Mouse (Mus musculus) hindbrain, postnatal 0 days (tissue): ENCODE measurements around the gene Gdpgp1. TPM values are rescaled to one million over a fixed set of nuclear protein-coding genes. Genes with fewer than 3 reads are reported as not detected.

Experiments used
- ATAC-seq: fragments of 200-750 bp; cut with Nextera tagmentation; 2 replicates; pipeline ENCODE4 v1.8.0; 2017; ENCODE audit warnings: mild to moderate bottlenecking, moderate TSS enrichment, moderate library complexity
- DNase-seq: peaks from one replicate; pipeline ENCODE4 v3.0.0-alpha.2; 2015; ENCODE audit warnings: low spot score
- H3K27ac ChIP-seq: fragments of 300-500 bp; sonication (generic); 2 replicates; pipeline ENCODE4 v1.5.1; 2014; ENCODE audit warnings: mild to moderate bottlenecking
- H3K27me3 ChIP-seq: fragments of 300-500 bp; sonication (generic); 2 replicates; pipeline ENCODE4 v1.6.1; 2014; ENCODE audit warnings: low read length, mixed read lengths; ENCODE audit not compliant: insufficient read depth
- H3K36me3 ChIP-seq: fragments of 300-500 bp; sonication (generic); 2 replicates; pipeline ENCODE4 v1.6.1; 2014; ENCODE audit warnings: low read length, mixed read lengths; ENCODE audit not compliant: insufficient read depth
- H3K4me1 ChIP-seq: fragments of 300-500 bp; sonication (generic); 2 replicates; pipeline ENCODE4 v1.6.1; 2014; ENCODE audit warnings: antibody characterized with exemption, low read length, mixed read lengths; ENCODE audit not compliant: insufficient read depth
- H3K4me2 ChIP-seq: fragments of 300-500 bp; sonication (generic); 2 replicates; pipeline ENCODE4 v1.6.1; 2014; ENCODE audit warnings: low read depth, mild to moderate bottlenecking, low read length, moderate library complexity, mixed read lengths
- H3K4me3 ChIP-seq: fragments of 300-500 bp; sonication (generic); 2 replicates; pipeline ENCODE4 v1.5.1; 2014; ENCODE audit warnings: low read length
- H3K9ac ChIP-seq: fragments of 300-500 bp; sonication (generic); replicated peaks from 2 replicates; pipeline ENCODE4 v1.6.1; 2014; ENCODE audit warnings: mild to moderate bottlenecking, low read length, moderate library complexity, mixed read lengths
- H3K9me3 ChIP-seq: fragments of 300-500 bp; sonication (generic); 2 replicates; pipeline ENCODE4 v1.6.1; 2016; ENCODE audit warnings: low read length, mixed read lengths
- CTCF ChIP-seq: IDR thresholded peaks from 2 replicates; pipeline ENCODE4 v1.5.1; 2016; ENCODE audit warnings: antibody characterized with exemption, control low read depth, low read depth
- WGBS: fragments of 180-500 bp; shearing (Covaris S2); extraction: QIAGEN DNeasy Blood & Tissue Kit; methylation state at CpG from one replicate; pipeline ENCODE4 v1.1.7; 2014; 5-methylcytosine and 5-hydroxymethylcytosine counted together
- polyA plus RNA-seq: library from polyadenylated mRNA; unstranded; fragments of >200 nt; fragmentation: Nextera tagmentation; extraction: Ambion mirVana; gene quantifications from 2 replicates; pipeline ENCODE4 v1.2.1, GENCODE M21; 2015
- total RNA-seq: library from RNA; depleted of rRNA; stranded (reverse); fragments of >200 nt; gene quantifications from 2 replicates; pipeline ENCODE4 v1.2.3, GENCODE M21; 2014; rRNA removed

Gene Gdpgp1
- total RNA-seq = 5.5 and 6.8 TPM in 2 replicates
- 2.3 and 2.8 TPM in 2 replicates for polyA plus RNA-seq

GRCm38 (mm10) chr7:80232489-80233029 lies at the start of gene Gdpgp1, which contains the start of gene Cib1:
Gdpgp1 (plus strand) TSS chr7:80232865.
Cib1 (minus strand) TSS chr7:80232813.
- ATAC-seq = peak; percentile 98
- Histone ChIP-seq H3K4me2 (peak within 1 kb of the TSS; percentile 81), H3K4me1 (no peaks in the 10 kb centered on the region), H3K9ac (peak within 1 kb of the TSS; percentile 65), H3K4me3 (peak within 1 kb of the TSS; percentile 85), H3K9me3 (no peaks in the 10 kb centered on the region), H3K27me3 (no peaks in the 10 kb centered on the region), H3K36me3 (peaks cover 7% of the 10 kb centered on the region; the same call in 1 of the 2 replicates), H3K27ac (peak within 1 kb of the TSS; percentile 61)
- 1% methylated on average over 56 of the region's 56 CpGs for WGBS
- TF ChIP-seq CTCF = no peak
- DNase-seq = peak; percentile 98

GRCm38 (mm10) chr7:80183466-80183865 lies 49.2 kb upstream of the Gdpgp1 start:
- Histone ChIP-seq H3K4me3 (no peak overlapping the region), H3K27me3 (no peaks in the 10 kb centered on the region), H3K9ac (no peak overlapping the region), H3K36me3 (no peaks in the 10 kb centered on the region), H3K4me1 (peaks cover 16% of the 10 kb centered on the region), H3K9me3 (no peaks in the 10 kb centered on the region), H3K27ac (no peak overlapping the region), H3K4me2 (no peak overlapping the region)
- TF ChIP-seq CTCF = no peak
- WGBS = 90% methylated on average over 1 of the region's 1 CpGs
- no peak for DNase-seq
- no peak for ATAC-seq

GRCm38 (mm10) chr7:80183969-80184368 lies 48.7 kb upstream of the Gdpgp1 start:
- Histone ChIP-seq H3K4me1 (peaks cover 21% of the 10 kb centered on the region), H3K4me3 (no peak overlapping the region), H3K4me2 (no peak overlapping the region), H3K9me3 (no peaks in the 10 kb centered on the region), H3K27me3 (no peaks in the 10 kb centered on the region), H3K9ac (no peak overlapping the region), H3K27ac (no peak overlapping the region), H3K36me3 (no peaks in the 10 kb centered on the region)
- DNase-seq (no peak), ATAC-seq (no peak)
- TF ChIP-seq CTCF = no peak
- 55% methylated on average over 4 of the region's 5 CpGs for WGBS

GRCm38 (mm10) chr7:80184551-80184950 lies 48.1 kb upstream of the Gdpgp1 start:
- H3K9me3 ChIP-seq = no peaks in the 10 kb centered on the region
- H3K27me3 ChIP-seq = no peaks in the 10 kb centered on the region
- no peak overlapping the region for H3K4me3 ChIP-seq
- no peak for TF ChIP-seq CTCF
- no peaks in the 10 kb centered on the region for H3K36me3 ChIP-seq
- 70% methylated on average over 4 of the region's 4 CpGs for WGBS
- no peak for DNase-seq
- H3K9ac ChIP-seq = no peak overlapping the region
- no peak overlapping the region for H3K4me2 ChIP-seq
- H3K4me1 ChIP-seq = peaks cover 23% of the 10 kb centered on the region
- no peak overlapping the region for H3K27ac ChIP-seq
- no peak for ATAC-seq

- 56% methylated on average over 6 of the region's 6 CpGs for WGBS
- Histone ChIP-seq H3K36me3 (no peaks in the 10 kb centered on the region), H3K4me3 (no peak overlapping the region), H3K9ac (no peak overlapping the region), H3K27ac (no peak overlapping the region), H3K4me1 (peaks cover 23% of the 10 kb centered on the region), H3K4me2 (no peak overlapping the region), H3K27me3 (no peaks in the 10 kb centered on the region), H3K9me3 (no peaks in the 10 kb centered on the region)
- TF ChIP-seq CTCF = no peak
- ATAC-seq = no peak
- DNase-seq = no peak
Observed at GRCm38 (mm10) chr7:80184968-80185367, 47.7 kb upstream of the Gdpgp1 start.

GRCm38 (mm10) chr7:80186021-80186420 lies 46.6 kb upstream of the Gdpgp1 start:
- no peaks in the 10 kb centered on the region for H3K27me3 ChIP-seq
- H3K27ac ChIP-seq = peak overlapping the region; percentile 87
- TF ChIP-seq CTCF = no peak
- H3K4me1 ChIP-seq = peaks cover 24% of the 10 kb centered on the region
- H3K9ac ChIP-seq = peak overlapping the region; percentile 67
- ATAC-seq (peak; percentile 15; the same call in 1 of the 2 replicates), DNase-seq (peak; percentile 24)
- peak overlapping the region; percentile 88 for H3K4me2 ChIP-seq
- peak overlapping the region; percentile 51 for H3K4me3 ChIP-seq
- no peaks in the 10 kb centered on the region for H3K9me3 ChIP-seq
- no peaks in the 10 kb centered on the region for H3K36me3 ChIP-seq
- WGBS = 19% methylated on average over 8 of the region's 8 CpGs

- Histone ChIP-seq H3K4me1 (peaks cover 31% of the 10 kb centered on the region), H3K9me3 (no peaks in the 10 kb centered on the region), H3K27me3 (no peaks in the 10 kb centered on the region), H3K4me2 (peak within 1 kb of the TSS; percentile 88), H3K27ac (peak within 1 kb of the TSS; percentile 87), H3K4me3 (peak within 1 kb of the TSS; percentile 51), H3K36me3 (no peaks in the 10 kb centered on the region), H3K9ac (peak within 1 kb of the TSS; percentile 67)
- ATAC-seq = peak; percentile 95
- peak; percentile 95 for DNase-seq
- peak; percentile 45 for TF ChIP-seq CTCF
- WGBS = under 1% methylated on average over 51 of the region's 51 CpGs
Observed at GRCm38 (mm10) chr7:80186531-80187296, 46.0 kb upstream of the Gdpgp1 start, which contains the start of gene Sema4b. Sema4b (plus strand) TSS chr7:80186841.
